Mouse (Mus musculus): ENCODE results near the gene Hsd17b11.

GRCm38 (mm10) chr5:104052956-104053355 is 31.2 kb upstream of the Hsd17b11 start:
- TF ChIP-seq CTCF (IDR thresholded peaks at IDR 0.05; ENCODE audit: low read depth) (peak; percentile 87), EP300 (IDR thresholded peaks at IDR 0.05; ENCODE audit: low read depth) (no peak)
